Mouse (Mus musculus) lung, adult 2 months (tissue): ENCODE results near the gene Dagla.

Experiments
- CTCF ChIP-seq: fragments of 200-500 bp; IDR thresholded peaks from 2 replicates; pipeline ENCODE4 v1.5.1; 2011; ENCODE audit warnings: mild to moderate bottlenecking, low read length, control low read depth; ENCODE audit not compliant: insufficient read depth
- POLR2A ChIP-seq: fragments of 200-500 bp; IDR thresholded peaks from 2 replicates; pipeline ENCODE4 v1.6.1; 2011; ENCODE audit warnings: low read depth, mild to moderate bottlenecking, control low read depth, low read length, borderline replicate concordance; ENCODE audit errors: extremely low read depth

- TF ChIP-seq CTCF (no peak; the same call in 1 of the 2 replicates), POLR2A (no peak)
These were observed 18.2 kb downstream of the Dagla start for GRCm38 (mm10) chr19:10286458-10286872.
